Mouse (Mus musculus) ZHBTc4 (cell line): ENCODE results near the gene Alg14.

ENCODE experiments used
- DNase-seq: peaks from one replicate; pipeline ENCODE4 v3.0.0-alpha.2; 2011; ENCODE audit warnings: low read depth, low spot score

Alg14 gene

DNA sequence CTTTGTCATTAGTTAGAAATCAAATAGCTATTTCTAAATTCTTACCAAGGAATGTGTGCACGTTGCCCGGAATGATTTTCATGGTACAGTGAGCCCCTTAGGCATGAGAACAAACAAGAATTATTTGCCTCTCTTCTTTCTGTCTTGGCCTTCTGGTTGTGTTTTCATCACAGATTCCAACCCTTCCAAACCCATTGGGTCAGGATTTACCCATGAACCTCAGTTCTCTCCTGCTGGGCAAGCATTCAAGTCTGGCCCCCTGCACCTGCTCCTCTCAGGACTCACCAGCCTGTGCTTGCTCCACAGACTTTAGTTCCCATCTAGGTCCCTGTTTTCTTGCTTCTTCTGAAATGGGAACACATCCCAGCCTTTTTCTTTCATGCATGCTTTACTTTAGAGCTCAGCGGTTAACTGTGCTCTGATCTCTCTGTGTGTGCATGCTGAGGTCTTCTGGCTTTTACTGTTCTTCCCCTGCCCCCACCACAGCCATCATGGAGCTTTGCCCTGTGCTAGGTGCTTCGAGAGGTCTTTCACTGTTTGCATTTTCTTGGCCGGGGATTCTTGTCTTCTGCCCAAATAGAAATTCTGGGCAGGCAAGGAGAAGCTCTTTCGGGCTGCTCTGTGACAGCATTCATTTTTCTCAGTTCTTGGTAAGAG, 44.8 kb downstream of the Alg14 start:
- no peak for DNase-seq

DNA sequence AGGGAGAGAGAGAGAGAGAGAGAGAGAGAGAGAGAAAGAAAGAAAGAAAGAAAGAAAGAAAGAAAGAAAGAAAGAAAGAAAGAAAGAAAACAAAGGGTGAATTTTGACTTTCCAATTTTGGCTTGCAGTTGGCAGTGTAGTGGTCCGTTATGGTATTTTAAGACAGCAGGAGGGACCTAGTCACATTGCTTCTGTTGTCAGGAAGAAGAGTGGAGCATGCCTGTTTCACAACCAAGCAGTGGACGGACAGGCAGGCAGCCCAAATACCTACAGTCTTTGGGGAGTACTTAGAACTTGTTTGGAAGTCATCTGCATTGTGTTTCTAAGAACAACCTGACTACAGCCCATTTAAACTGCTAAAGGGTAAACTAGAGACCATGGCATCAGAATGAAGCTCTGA, 47.1 kb downstream of the Alg14 start:
- no peak for DNase-seq

DNA sequence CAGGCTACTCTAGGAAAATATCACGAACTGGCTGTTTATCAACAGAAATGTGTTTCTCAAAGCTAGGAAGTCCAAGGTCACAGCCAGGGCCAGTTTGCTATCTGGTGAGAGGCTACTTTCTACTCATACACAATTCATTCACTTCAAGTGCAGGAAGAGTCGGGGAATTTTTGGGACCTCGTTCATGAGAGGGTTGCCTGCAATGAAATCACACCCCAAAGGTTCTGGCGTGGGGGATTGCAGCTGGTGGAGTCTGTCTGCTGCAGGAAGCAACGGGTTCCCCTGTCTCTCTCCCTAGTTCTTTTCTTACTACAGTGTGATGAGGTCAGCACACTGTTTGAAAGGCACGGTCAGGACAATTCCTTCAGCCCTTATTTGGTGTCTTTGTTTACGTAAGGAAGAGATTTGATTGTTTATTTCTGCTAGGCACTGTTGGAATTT, 48.8 kb downstream of the Alg14 start:
- no peak for DNase-seq

DNA sequence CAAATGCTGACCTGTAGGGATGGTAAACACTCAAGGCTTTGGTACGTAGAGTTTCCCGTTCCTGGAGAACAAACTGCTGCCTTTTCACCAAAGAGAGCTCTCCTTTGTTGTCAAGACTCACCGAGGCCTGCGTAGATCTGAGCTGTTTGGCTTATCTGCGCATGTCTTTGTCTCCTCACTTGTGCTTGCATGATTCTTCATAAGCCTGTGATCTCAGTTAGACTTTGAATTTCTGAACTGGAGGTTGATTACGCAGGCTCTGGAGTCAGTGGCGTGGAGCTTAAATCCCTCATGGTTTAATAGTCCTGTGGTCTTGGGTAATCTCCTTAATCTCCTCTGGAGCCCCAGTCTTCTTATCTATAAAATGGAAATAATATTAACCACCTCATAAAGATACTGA, 51.7 kb downstream of the Alg14 start:
- no peak for DNase-seq

- DNase-seq = no peak
Measured at GRCm38 (mm10) chr3:121344056-121344945, 52.7 kb downstream of the Alg14 start.

GRCm38 (mm10) chr3:121344951-121345642, 53.5 kb downstream of the Alg14 start:
- no peak for DNase-seq

GRCm38 (mm10) chr3:121345643-121346000, 54.0 kb downstream of the Alg14 start:
- no peak for DNase-seq

DNA sequence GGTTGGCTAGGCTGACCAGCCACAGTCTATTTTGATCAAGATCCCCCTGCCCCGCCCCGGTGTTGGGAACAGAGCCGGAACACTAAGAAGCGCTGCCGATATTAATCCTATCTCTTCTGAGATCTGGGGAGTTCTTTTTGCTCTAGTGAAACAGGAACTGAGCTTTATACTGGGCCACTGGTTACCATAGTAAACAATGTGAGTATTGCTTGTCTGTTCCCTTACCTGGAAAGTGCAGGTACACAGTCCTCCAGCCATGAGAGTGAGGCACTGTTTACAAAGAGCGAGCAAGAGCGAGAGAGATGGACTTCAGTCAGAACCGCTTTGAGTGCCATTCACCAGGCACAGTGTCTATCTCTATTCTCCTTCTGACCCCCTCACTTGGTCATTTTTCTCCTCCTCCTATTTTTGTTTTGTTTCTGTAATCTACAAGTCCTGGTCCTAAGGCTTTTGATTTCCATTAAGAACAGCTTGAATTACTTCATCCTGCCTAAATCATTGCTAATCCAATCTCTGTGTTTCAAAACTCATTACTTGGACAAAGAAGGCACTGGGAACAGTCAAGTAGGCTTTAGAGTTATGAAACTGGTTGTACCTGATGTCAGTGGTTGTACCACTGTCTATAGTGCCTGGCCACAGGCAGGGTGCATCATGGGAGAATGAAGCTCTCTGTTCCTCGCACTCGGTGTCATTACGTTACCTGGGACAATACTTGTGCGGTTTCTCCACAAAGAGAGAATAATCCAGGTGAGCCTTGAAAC, 55.1 kb downstream of the Alg14 start:
- DNase-seq = no peak

DNA sequence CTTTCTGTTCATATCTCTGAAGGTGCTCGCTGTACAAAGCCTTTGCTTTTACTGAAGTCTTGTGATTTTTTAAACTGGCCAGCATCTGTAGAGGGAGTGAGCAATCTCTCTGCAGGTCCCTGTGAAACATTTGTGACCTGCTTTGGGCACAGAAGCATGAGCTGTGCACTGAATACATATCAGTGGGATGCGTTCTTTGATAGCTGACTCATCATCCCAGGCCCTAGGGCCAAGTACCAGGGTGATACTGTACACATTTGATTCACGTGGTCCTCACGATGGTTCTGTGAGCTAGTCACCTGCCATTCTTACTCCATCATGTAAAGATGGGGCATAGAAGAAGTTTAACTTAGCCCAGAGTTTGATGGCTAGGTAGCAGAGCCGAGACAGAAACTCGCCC, 57.2 kb downstream of the Alg14 start:
- no peak for DNase-seq

- DNase-seq = no peak
Measured at GRCm38 (mm10) chr3:121349334-121350169, 58.0 kb downstream of the Alg14 start.

- no peak for DNase-seq
Measured at GRCm38 (mm10) chr3:121351257-121351656, 59.7 kb downstream of the Alg14 start.

DNA sequence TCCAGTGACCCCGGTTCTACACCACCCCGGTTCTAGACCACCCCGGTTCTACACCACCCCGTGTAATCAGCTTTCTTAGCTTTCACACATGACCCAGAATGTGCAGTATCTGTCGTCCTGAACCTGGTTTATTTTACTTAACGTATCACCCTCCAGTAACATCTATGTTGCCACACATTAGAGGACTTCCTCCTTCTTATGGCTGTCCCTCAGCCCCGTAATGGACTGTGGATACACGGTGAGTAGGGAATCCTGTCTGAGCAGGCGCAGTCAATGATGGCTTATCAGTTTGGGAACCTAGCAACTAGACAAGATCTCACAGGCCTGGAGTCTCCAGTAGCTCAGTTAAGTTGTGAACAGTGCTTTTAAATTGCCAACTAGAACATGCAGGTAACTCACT, 62.7 kb downstream of the Alg14 start:
- no peak for DNase-seq

DNA sequence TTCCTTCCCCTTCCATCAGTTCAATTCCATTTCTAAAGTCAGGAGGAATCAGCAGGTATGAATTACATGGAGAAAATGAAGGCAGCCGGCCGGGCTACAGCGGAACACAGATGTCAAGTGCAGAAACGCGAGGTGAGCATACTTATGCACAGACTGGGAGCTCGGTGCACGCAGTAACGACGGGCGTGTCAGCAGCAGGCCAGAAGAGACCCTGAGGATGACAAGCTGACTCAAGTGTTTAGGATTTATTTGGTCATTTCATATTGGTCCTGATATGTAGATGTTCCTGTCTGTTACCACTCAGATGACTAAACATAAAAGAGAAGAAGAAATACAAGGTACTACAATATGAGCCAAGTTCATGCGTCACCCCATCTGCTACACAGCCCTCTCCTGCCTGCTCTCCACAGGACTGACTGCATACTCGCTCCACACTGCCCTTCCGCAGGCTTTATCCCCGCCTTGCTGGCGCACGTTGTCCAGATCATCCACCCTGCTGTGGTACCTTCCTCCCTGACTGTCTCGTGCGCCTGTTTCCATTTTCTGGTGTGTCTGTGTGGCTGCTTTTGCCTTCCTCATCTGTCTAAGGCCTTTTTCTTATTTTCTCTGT, 63.4 kb downstream of the Alg14 start:
- peak; percentile 34 for DNase-seq

DNA sequence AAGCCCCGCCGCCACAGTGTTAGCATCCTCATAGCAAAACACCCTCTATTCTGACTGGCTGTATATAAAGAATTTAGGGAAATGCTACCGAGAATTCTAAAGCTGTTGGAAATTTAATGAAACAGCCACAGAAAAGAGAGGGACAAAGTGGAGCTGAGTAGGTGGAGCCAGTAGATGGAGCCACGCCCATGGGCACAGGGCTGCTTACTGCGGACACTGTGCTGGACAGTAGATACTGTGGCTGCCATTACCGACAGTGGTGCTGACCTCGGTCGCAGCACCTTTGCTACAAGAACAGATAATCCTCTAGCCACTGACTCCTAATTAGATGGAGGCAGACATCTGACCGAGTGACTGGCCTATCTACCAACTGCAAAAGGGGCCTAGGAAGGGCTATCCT, 64.0 kb downstream of the Alg14 start:
- no peak for DNase-seq

GRCm38 (mm10) chr3:121356111-121356510, 64.5 kb downstream of the Alg14 start:
- no peak for DNase-seq

GRCm38 (mm10) chr3:121357030-121357429, 65.5 kb downstream of the Alg14 start:
- no peak for DNase-seq

GRCm38 (mm10) chr3:121358285-121358684, 66.7 kb downstream of the Alg14 start:
- no peak for DNase-seq

DNA sequence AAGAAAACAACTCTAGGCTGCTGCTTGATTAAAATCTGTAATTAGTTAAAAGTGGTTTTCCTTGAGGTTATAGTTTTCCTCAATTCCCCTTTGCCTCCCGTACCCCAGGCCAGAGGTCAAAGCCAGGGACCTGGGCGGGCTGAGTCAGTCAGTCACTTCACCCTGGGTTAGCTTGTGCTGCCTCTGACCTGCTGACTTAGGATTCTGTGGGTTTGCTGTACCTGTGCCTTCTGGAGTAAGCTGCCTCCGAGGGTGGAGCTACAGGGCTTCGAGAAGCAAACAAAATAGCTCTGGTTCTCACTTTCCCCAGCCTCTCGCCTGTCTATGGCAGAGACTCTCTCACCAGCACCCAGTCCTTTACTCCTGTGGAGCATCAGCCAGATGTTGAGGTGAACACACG, 67.3 kb downstream of the Alg14 start:
- DNase-seq = peak; percentile 12

GRCm38 (mm10) chr3:121359272-121359671, 67.7 kb downstream of the Alg14 start:
- DNase-seq = no peak

GRCm38 (mm10) chr3:121362002-121362401, 70.4 kb downstream of the Alg14 start:
- no peak for DNase-seq
